ENCODE assay signal across 22 mouse cellular contexts in the genomic region with DNA sequence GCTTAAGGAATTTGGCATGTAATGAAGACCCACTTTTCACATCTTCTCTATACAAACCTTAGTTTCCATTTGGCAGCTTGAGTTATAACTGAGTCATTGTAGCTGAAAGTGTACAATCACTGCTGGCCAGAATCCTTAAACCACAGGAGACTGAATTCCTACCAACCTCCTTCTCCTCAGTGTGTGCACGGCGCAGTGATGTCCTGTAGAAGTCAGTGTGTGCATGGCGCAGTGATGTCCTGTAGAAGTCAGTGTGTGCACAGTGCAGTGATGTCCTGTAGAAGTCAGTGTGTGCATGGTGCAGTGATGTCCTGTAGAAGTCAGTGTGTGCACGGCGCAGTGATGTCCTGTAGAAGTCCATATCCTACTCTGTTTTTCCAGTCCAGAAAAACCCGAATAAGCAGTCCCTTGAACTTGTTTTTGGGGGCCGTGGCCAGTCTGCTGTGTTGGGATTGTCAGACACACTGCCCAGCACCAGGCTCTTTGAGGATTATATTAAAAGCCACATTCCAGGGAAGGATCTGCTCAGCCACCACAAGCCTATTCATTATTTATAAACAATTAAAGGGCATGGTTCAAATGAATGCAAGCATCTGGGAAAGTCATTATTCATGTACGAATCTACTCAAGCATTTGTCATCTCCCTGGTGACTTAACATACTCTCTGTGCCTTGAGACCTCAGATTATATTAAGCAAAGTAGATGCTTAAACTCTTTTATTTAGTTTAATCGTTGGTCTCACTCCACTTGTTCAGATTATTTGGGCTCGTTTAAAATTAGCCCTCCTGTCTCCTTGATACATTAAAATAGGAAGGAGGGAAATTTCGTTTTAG.
DNase-seq lines count a peak whose midpoint lies in the region; ATAC-seq and TF ChIP-seq lines count a peak whose summit lies in the region.
"Had no signal": no experiment of that assay in that cellular context is flagged by ENCODE, and none has a peak within 500 bp of the region (broad histone marks: within the 10 kb centered on the region; RNA-seq: fewer than 3 reads in every experiment).

No protein-coding gene starts in this region.

- no peaks in the 10 kb centered on the region for H3K9me3 ChIP-seq in hindbrain, embryonic 13.5 days
- H3K9me3 ChIP-seq in hindbrain, embryonic 14.5 days (ENCODE audit: control insufficient read depth, low read length): no peaks in the 10 kb centered on the region
- H3K9me3 ChIP-seq: limb, embryonic 12.5 days; liver, embryonic 13.5 days had no signal

- H3K9ac ChIP-seq in hindbrain, embryonic 13.5 days: no peak overlapping the region
- no peak overlapping the region for H3K9ac ChIP-seq in hindbrain, embryonic 14.5 days
- H3K9ac ChIP-seq: limb, embryonic 12.5 days; liver, embryonic 13.5 days; lung, embryonic 14.5 days had no signal

- WGBS in hindbrain, embryonic 13.5 days: 61% methylated on average over 11 of the region's 11 CpGs
- WGBS in hindbrain, embryonic 14.5 days: 53% methylated on average over 11 of the region's 11 CpGs

- no peak overlapping the region for H3K4me2 ChIP-seq in hindbrain, embryonic 13.5 days
- no peak overlapping the region for H3K4me2 ChIP-seq in hindbrain, embryonic 14.5 days (replicated peaks)
- H3K4me2 ChIP-seq: limb, embryonic 12.5 days; liver, embryonic 13.5 days; lung, embryonic 14.5 days had no signal

- no peaks in the 10 kb centered on the region for H3K36me3 ChIP-seq in hindbrain, embryonic 13.5 days
- no peaks in the 10 kb centered on the region for H3K36me3 ChIP-seq in hindbrain, embryonic 14.5 days (replicated peaks; ENCODE audit: control insufficient read depth, insufficient read depth)
- H3K36me3 ChIP-seq: limb, embryonic 12.5 days; liver, embryonic 13.5 days had no signal

- peaks cover 25% of the 10 kb centered on the region for H3K4me1 ChIP-seq in hindbrain, embryonic 13.5 days (replicated peaks)
- peaks cover 4% of the 10 kb centered on the region for H3K4me1 ChIP-seq in hindbrain, embryonic 14.5 days (replicated peaks; ENCODE audit: control insufficient read depth, insufficient read depth, low read length)
- H3K4me1 ChIP-seq: limb, embryonic 12.5 days; liver, embryonic 13.5 days had no signal

- no peak for TF ChIP-seq POLR2A in brain, embryonic 14.5 days (IDR thresholded peaks at IDR 0.05; ENCODE audit: borderline replicate concordance, extremely low read depth, insufficient read depth, insufficient read length, poor library complexity, severe bottlenecking)

- ATAC-seq in hindbrain, embryonic 13.5 days (ENCODE audit: low FRiP score): peak; percentile 49
- no peak for ATAC-seq in hindbrain, embryonic 14.5 days (ENCODE audit: low FRiP score)
- ATAC-seq: activated CD4-positive, CD25-positive, alpha-beta regulatory T cell, adult 4 months; intestine, embryonic 16.5 days had no signal

- H3K4me3 ChIP-seq in hindbrain, embryonic 13.5 days: no peak overlapping the region
- H3K4me3 ChIP-seq in hindbrain, embryonic 14.5 days (replicated peaks; ENCODE audit: low read length): no peak overlapping the region
- H3K4me3 ChIP-seq: limb, embryonic 12.5 days; liver, embryonic 13.5 days had no signal

- TF ChIP-seq CTCF in brain, embryonic 14.5 days (IDR thresholded peaks at IDR 0.05; ENCODE audit: borderline replicate concordance, extremely low read depth, insufficient read depth, insufficient read length): no peak

- no peak for DNase-seq in hindbrain, embryonic 14.5 days (ENCODE audit: low spot score)
- DNase-seq in 3T3-L1 (ENCODE audit: low read depth, low spot score): peak; percentile 86
- peak; percentile 25 for DNase-seq in brain, embryonic 14.5 days (ENCODE audit: low read depth)
- peak; percentile 44 for DNase-seq in retina, embryonic 14.5 days (ENCODE audit: low spot score)
- no peak for DNase-seq in cerebellum, postnatal 14 days
- no peak for DNase-seq in layer of hippocampus, postnatal 14 days (ENCODE audit: low spot score in 2 of 2)
- DNase-seq: adrenal gland, postnatal 14 days; cerebellum, adult 11-12 months; cerebellum, postnatal 25 days; embryo, embryonic 11 days; gastrocnemius, postnatal 10 days; heart, adult 18-20 months; kidney, postnatal 4 days; liver, embryonic 13.5 days; lung, embryonic 14.5 days; lung, postnatal 36 days; right cerebral cortex, postnatal 25 days; thymus, adult 2 months had no signal

- H3K27me3 ChIP-seq in hindbrain, embryonic 13.5 days: no peaks in the 10 kb centered on the region
- no peaks in the 10 kb centered on the region for H3K27me3 ChIP-seq in hindbrain, embryonic 14.5 days (ENCODE audit: control insufficient read depth, insufficient read depth, low read length)
- H3K27me3 ChIP-seq: limb, embryonic 12.5 days; liver, embryonic 13.5 days had no signal

- H3K27ac ChIP-seq in hindbrain, embryonic 13.5 days: peak overlapping the region; percentile 42; the same call in 1 of the 2 replicates
- H3K27ac ChIP-seq in hindbrain, embryonic 14.5 days: no peak overlapping the region
- H3K27ac ChIP-seq: limb, embryonic 12.5 days; liver, embryonic 13.5 days had no signal

Comparison
In these comparisons a context has a peak if more than half of its experiments do, and no peak if none do; other contexts are left out.
1. DNase-seq: peak in 3T3-L1 (single experiment), brain, embryonic 14.5 days (single experiment) and retina, embryonic 14.5 days (single experiment); none in hindbrain, embryonic 14.5 days (single experiment), cerebellum, postnatal 14 days (0 of 2) and layer of hippocampus, postnatal 14 days (0 of 2).